Mouse (Mus musculus) G1E (cell line): ENCODE data around the gene Gm5416.
"Not testable (repeated sequence)": the region's sequence is repeated elsewhere in the genome, so short reads cannot be mapped to it uniquely, and the experiment has no call there.

ENCODE experiments used
- CTCF ChIP-seq: IDR thresholded peaks from 2 replicates; pipeline ENCODE4 v1.5.1; 2012; ENCODE audit warnings: low read depth, low read length, inconsistent platforms, mixed read lengths
- GATA2 ChIP-seq: IDR thresholded peaks from 2 replicates; pipeline ENCODE4 v1.6.1; 2012; ENCODE audit warnings: low read depth, low read length, inconsistent platforms, borderline replicate concordance
- POLR2AphosphoS5 ChIP-seq: IDR thresholded peaks from 2 replicates; pipeline ENCODE4 v1.6.1; 2012; ENCODE audit warnings: low read depth, low read length, inconsistent platforms; ENCODE audit not compliant: insufficient replicate concordance

DNA sequence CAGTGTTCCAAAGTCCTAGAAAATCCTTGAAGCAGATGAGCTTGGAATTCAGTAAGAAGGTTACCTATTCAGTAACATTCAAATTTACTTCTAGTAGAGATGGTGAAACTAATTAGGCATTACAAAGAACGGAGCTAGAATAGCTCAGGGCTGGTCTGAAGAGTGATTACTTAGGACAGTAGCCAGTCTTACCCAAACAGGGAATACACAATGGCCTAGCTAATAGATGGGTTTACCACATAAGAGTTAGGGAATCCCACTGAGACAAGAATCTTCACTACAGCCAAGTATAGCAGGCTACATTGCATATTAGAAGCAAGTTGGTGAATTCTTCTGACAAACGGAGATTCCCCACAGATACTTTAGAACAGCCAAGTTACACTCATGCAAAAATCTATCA, 4.5 kb upstream of the Gm5416 start:
- not testable (repeated sequence) for TF ChIP-seq GATA2, POLR2AphosphoS5, CTCF
